Mouse (Mus musculus): Measurements from ENCODE around the gene Iqub.

GRCm38 (mm10) chr6:24407743-24408142 lies 107.1 kb downstream of the Iqub start:
- TF ChIP-seq POLR2A (IDR thresholded peaks at IDR 0.05; ENCODE audit: borderline replicate concordance, control insufficient read depth, low read depth, low read length) (no peak), CTCF (IDR thresholded peaks at IDR 0.05; ENCODE audit: control insufficient read depth, insufficient read depth, low read length) (no peak)

Measured in bone marrow, adult 2 months (tissue).